Mouse (Mus musculus) ES-E14 (cell line): ENCODE results near the gene Rogdi.

Experiments used
- CHD2 ChIP-seq: IDR thresholded peaks from 2 replicates; pipeline ENCODE4 v1.6.1; 2014; ENCODE audit warnings: mild to moderate bottlenecking, low read depth, low read length, inconsistent platforms
- HCFC1 ChIP-seq: IDR thresholded peaks from 2 replicates; pipeline ENCODE4 v1.6.1; 2012; ENCODE audit warnings: low read length, inconsistent platforms, borderline replicate concordance; ENCODE audit not compliant: insufficient read depth
- MAFK ChIP-seq: IDR thresholded peaks from 2 replicates; pipeline ENCODE4 v1.6.1; 2014; ENCODE audit warnings: mild to moderate bottlenecking, low read depth, low read length, inconsistent platforms; ENCODE audit not compliant: insufficient read depth

GRCm38 (mm10) chr16:4968426-4968825 lies 44.9 kb downstream of the Rogdi start:
- TF ChIP-seq HCFC1: no peak
- TF ChIP-seq CHD2: no peak
- no peak for TF ChIP-seq MAFK
